Mouse (Mus musculus) spleen, adult 12 weeks (tissue): ENCODE data around the gene Ip6k3.

ENCODE experiments used
- DNase-seq: peaks from one replicate; pipeline ENCODE4 v3.0.0; 2022; ENCODE audit warnings: low spot score

Gene Ip6k3

GRCm38 (mm10) chr17:27122701-27123100 lies 44.9 kb downstream of the Ip6k3 start:
- no peak for DNase-seq

- DNase-seq = no peak
These were observed 45.8 kb downstream of the Ip6k3 start for GRCm38 (mm10) chr17:27121781-27122180.

- DNase-seq = no peak
These were observed 46.3 kb downstream of the Ip6k3 start for GRCm38 (mm10) chr17:27121266-27121665.

- no peak for DNase-seq
These were observed 47.0 kb downstream of the Ip6k3 start for GRCm38 (mm10) chr17:27120561-27121024.

- DNase-seq = no peak
These were observed 47.6 kb downstream of the Ip6k3 start for GRCm38 (mm10) chr17:27119954-27120353.

GRCm38 (mm10) chr17:27119540-27119895 lies 48.1 kb downstream of the Ip6k3 start:
- DNase-seq = no peak

GRCm38 (mm10) chr17:27118676-27119539 lies 48.7 kb downstream of the Ip6k3 start:
- DNase-seq = no peak

GRCm38 (mm10) chr17:27110072-27110471 lies 57.5 kb downstream of the Ip6k3 start:
- no peak for DNase-seq

- DNase-seq = no peak
These were observed 59.7 kb downstream of the Ip6k3 start for GRCm38 (mm10) chr17:27107936-27108335.

GRCm38 (mm10) chr17:27106745-27107144 lies 60.9 kb downstream of the Ip6k3 start:
- no peak for DNase-seq

GRCm38 (mm10) chr17:27105698-27106470 lies 61.7 kb downstream of the Ip6k3 start:
- no peak for DNase-seq

GRCm38 (mm10) chr17:27101675-27102074 lies 65.9 kb downstream of the Ip6k3 start:
- DNase-seq = no peak

- no peak for DNase-seq
These were observed 71.9 kb downstream of the Ip6k3 start for GRCm38 (mm10) chr17:27095690-27096089.
